ENCODE assay signal across 8 mouse cellular contexts in the genomic region with DNA sequence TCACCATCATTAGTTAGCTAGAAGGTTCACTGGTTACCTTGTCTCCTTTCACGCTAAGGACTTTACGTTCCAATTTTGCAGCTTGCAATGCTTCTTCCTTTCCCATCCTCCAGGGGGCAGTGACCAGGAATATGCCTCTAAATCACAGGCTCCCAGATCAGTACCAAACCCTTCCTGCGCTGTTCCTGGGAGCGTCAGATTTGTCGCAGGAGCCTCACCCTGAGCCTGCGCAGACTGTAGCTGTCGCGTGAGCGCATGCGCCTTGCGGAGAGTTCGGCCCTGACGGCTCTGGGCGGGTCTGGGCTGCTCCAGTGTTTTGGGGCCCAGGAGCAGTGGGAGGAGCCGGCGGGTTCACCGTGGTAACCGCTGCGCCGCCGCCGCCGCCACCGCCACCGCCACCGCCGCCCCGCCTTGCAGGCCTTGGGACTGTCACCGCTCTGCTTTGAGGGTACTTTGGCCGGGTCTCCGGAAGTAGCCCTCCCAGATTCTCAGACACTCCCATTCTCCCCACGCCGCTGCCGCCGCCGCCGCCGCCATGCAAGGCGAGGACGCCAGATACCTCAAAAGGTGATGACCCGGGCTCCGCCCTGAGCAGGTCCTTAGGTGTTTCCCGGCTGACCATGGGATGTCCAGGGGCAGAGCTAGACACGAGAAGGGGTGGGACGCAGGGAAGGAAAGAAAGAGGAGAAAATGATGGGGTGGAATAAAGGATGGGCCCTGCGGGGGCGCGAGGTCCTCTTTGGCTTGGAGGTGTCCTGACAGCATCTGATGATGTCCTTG. TPM values are rescaled to one million over a fixed set of nuclear protein-coding genes. Genes with fewer than 3 reads are reported as not detected.
DNase-seq lines count a peak whose midpoint lies in the region; ATAC-seq and TF ChIP-seq lines count a peak whose summit lies in the region.

Kifap3 (plus strand) TSS at position 248 of the 780 bp plus-strand sequence.

- peak; percentile 53 for TF ChIP-seq POLR2A in testis, adult 2 months (IDR thresholded peaks at IDR 0.05; ENCODE audit: control insufficient read depth, low read depth, low read length)

- WGBS in forebrain, embryonic 12.5 days = 2% methylated on average over 47 of the region's 48 CpGs
- WGBS in heart, postnatal 0 days = under 1% methylated on average over 46 of the region's 48 CpGs
- 1% methylated on average over 48 of the region's 48 CpGs for WGBS in liver, embryonic 16.5 days (ENCODE audit: insufficient replicate concordance)
- WGBS in neural tube, embryonic 13.5 days = under 1% methylated on average over 47 of the region's 48 CpGs

- ATAC-seq in forebrain, embryonic 12.5 days (ENCODE audit: low FRiP score) = peak; percentile 100
- peak; percentile 100 for ATAC-seq in heart, postnatal 0 days (ENCODE audit: insufficient read depth, low read depth)
- peak; percentile 100 for ATAC-seq in liver, embryonic 16.5 days (ENCODE audit: low read depth)
- ATAC-seq in neural tube, embryonic 13.5 days (ENCODE audit: low read depth) = peak; percentile 100

- H3K9ac ChIP-seq in forebrain, embryonic 12.5 days = peak within 1 kb of the TSS; percentile 79
- H3K9ac ChIP-seq in heart, postnatal 0 days (replicated peaks; ENCODE audit: low read depth, low read length) = peak within 1 kb of the TSS; percentile 67
- H3K9ac ChIP-seq in liver, embryonic 16.5 days (ENCODE audit: low read depth, low read length) = peak within 1 kb of the TSS; percentile 64
- H3K9ac ChIP-seq in neural tube, embryonic 13.5 days = peak within 1 kb of the TSS; percentile 91

- no peaks in the 10 kb centered on the region for H3K9me3 ChIP-seq in E14TG2a.4 (ENCODE audit: low read length)
- 0 out of 2 replicates have a peak, but pooled peaks cover 4% of the 10 kb centered on the region for H3K9me3 ChIP-seq in forebrain, embryonic 12.5 days
- no peaks in the 10 kb centered on the region for H3K9me3 ChIP-seq in heart, postnatal 0 days (replicated peaks; ENCODE audit: control insufficient read depth, low read length)
- no peaks in the 10 kb centered on the region for H3K9me3 ChIP-seq in liver, embryonic 16.5 days (replicated peaks; ENCODE audit: control insufficient read depth, low read length)
- peaks cover 7% of the 10 kb centered on the region for H3K9me3 ChIP-seq in neural tube, embryonic 13.5 days

- no peaks in the 10 kb centered on the region for H3K27me3 ChIP-seq in E14TG2a.4 (ENCODE audit: insufficient read depth, low read length)
- no peaks in the 10 kb centered on the region for H3K27me3 ChIP-seq in forebrain, embryonic 12.5 days
- H3K27me3 ChIP-seq in heart, postnatal 0 days (ENCODE audit: control insufficient read depth, insufficient read depth, low read length) = no peaks in the 10 kb centered on the region
- no peaks in the 10 kb centered on the region for H3K27me3 ChIP-seq in liver, embryonic 16.5 days (ENCODE audit: control insufficient read depth, insufficient read depth, low read depth, low read length)
- no peaks in the 10 kb centered on the region for H3K27me3 ChIP-seq in neural tube, embryonic 13.5 days
- no peaks in the 10 kb centered on the region for H3K27me3 ChIP-seq in testis, adult 2 months (ENCODE audit: control insufficient read depth, insufficient read depth, low read length)

- peak; percentile 70 for TF ChIP-seq CTCF in E14TG2a.4 (conservative IDR thresholded peaks at IDR 0.05; ENCODE audit: low read length)
- TF ChIP-seq CTCF in heart, postnatal 0 days (IDR thresholded peaks at IDR 0.05; ENCODE audit: low read depth) = peak; percentile 96
- TF ChIP-seq CTCF in testis, adult 2 months (IDR thresholded peaks at IDR 0.05; ENCODE audit: control insufficient read depth, insufficient read depth, insufficient replicate concordance, low read depth, low read length) = peak; percentile 51

- H3K4me1 ChIP-seq in E14TG2a.4 (replicated peaks; ENCODE audit: low read depth, low read length) = peaks cover 14% of the 10 kb centered on the region
- no peaks in the 10 kb centered on the region for H3K4me1 ChIP-seq in forebrain, embryonic 12.5 days
- H3K4me1 ChIP-seq in heart, postnatal 0 days (ENCODE audit: control insufficient read depth, insufficient read depth) = no peaks in the 10 kb centered on the region
- H3K4me1 ChIP-seq in liver, embryonic 16.5 days (ENCODE audit: control insufficient read depth, low read depth, low read length) = 0 out of 2 replicates have a peak, but pooled peaks cover 2% of the 10 kb centered on the region
- peaks cover 7% of the 10 kb centered on the region; the same call in 1 of the 2 replicates for H3K4me1 ChIP-seq in neural tube, embryonic 13.5 days (replicated peaks)
- H3K4me1 ChIP-seq in testis, adult 2 months (ENCODE audit: control insufficient read depth, insufficient read depth, low read length) = 0 out of 2 replicates have a peak, but pooled peaks cover 2% of the 10 kb centered on the region

- H3K27ac ChIP-seq in forebrain, embryonic 12.5 days = peak within 1 kb of the TSS; percentile 79
- H3K27ac ChIP-seq in heart, postnatal 0 days (ENCODE audit: low read depth) = no peak within 1 kb of the TSS
- H3K27ac ChIP-seq in liver, embryonic 16.5 days (ENCODE audit: low read length) = no peak within 1 kb of the TSS
- peak within 1 kb of the TSS; percentile 91 for H3K27ac ChIP-seq in neural tube, embryonic 13.5 days (replicated peaks)
- peak within 1 kb of the TSS; percentile 54 for H3K27ac ChIP-seq in testis, adult 2 months (ENCODE audit: control insufficient read depth, insufficient read depth, low read depth, low read length)

- peak within 1 kb of the TSS; percentile 67 for H3K4me2 ChIP-seq in forebrain, embryonic 12.5 days
- peak within 1 kb of the TSS; percentile 79 for H3K4me2 ChIP-seq in heart, postnatal 0 days (ENCODE audit: low read depth, low read length)
- peak within 1 kb of the TSS; percentile 84 for H3K4me2 ChIP-seq in liver, embryonic 16.5 days (ENCODE audit: low read depth, low read length)
- H3K4me2 ChIP-seq in neural tube, embryonic 13.5 days = peak within 1 kb of the TSS; percentile 62

- no peak for TF ChIP-seq EP300 in heart, postnatal 0 days (IDR thresholded peaks at IDR 0.05; ENCODE audit: low read depth)

- peak; percentile 92 for DNase-seq in c-Kit-positive CD71-positive TER-119-positive erythroid progenitor cells, embryonic 14.5 days (ENCODE audit: low spot score)
- DNase-seq in heart, postnatal 0 days (ENCODE audit: low spot score) = peak; percentile 99
- peak; percentile 98 to 99 for DNase-seq in kidney, postnatal 4 days

- no peaks in the 10 kb centered on the region for H3K36me3 ChIP-seq in E14TG2a.4 (ENCODE audit: insufficient read depth, low read length)
- H3K36me3 ChIP-seq in forebrain, embryonic 12.5 days (replicated peaks) = peaks cover 6% of the 10 kb centered on the region
- peaks cover 5% of the 10 kb centered on the region; the same call in 1 of the 2 replicates for H3K36me3 ChIP-seq in heart, postnatal 0 days (replicated peaks; ENCODE audit: control insufficient read depth, insufficient read depth, low read length)
- H3K36me3 ChIP-seq in liver, embryonic 16.5 days (ENCODE audit: control insufficient read depth, insufficient read depth) = no peaks in the 10 kb centered on the region
- peaks cover 6% of the 10 kb centered on the region for H3K36me3 ChIP-seq in neural tube, embryonic 13.5 days
- H3K36me3 ChIP-seq in testis, adult 2 months (ENCODE audit: control insufficient read depth, insufficient read depth, low read length) = no peaks in the 10 kb centered on the region

- H3K4me3 ChIP-seq in E14TG2a.4 (replicated peaks; ENCODE audit: low read length) = peak within 1 kb of the TSS; percentile 91
- peak within 1 kb of the TSS; percentile 74 for H3K4me3 ChIP-seq in forebrain, embryonic 12.5 days (replicated peaks)
- peak within 1 kb of the TSS; percentile 81 for H3K4me3 ChIP-seq in heart, postnatal 0 days (ENCODE audit: low read depth, low read length)
- H3K4me3 ChIP-seq in liver, embryonic 16.5 days (ENCODE audit: low read depth, low read length) = peak within 1 kb of the TSS; percentile 71
- H3K4me3 ChIP-seq in neural tube, embryonic 13.5 days = peak within 1 kb of the TSS; percentile 86
- H3K4me3 ChIP-seq in testis, adult 2 months (ENCODE audit: control insufficient read depth, low read depth, low read length) = peak within 1 kb of the TSS; percentile 96

RNA-seq across cellular contexts. Expression of gene Kifap3, which starts in this region (rescaled TPM):
- 54.6 and 57.8 TPM in 2 replicates for polyA plus RNA-seq in forebrain, embryonic 12.5 days (2016; fragmentation: Nextera tagmentation; extraction: Ambion mirVana)
- total RNA-seq in heart, postnatal 0 days (2014; rRNA removed; ENCODE audit: low replicate concordance) = 9.5 and 18.7 TPM in 2 replicates
- polyA plus RNA-seq in heart, postnatal 0 days (2015; fragmentation: Nextera tagmentation; extraction: Ambion mirVana) = 12.4 and 13.3 TPM in 2 replicates
- polyA plus RNA-seq in liver, embryonic 16.5 days (2015; fragmentation: Nextera tagmentation; extraction: Ambion mirVana) = 1.7 and 2.0 TPM in 2 replicates
- 105 and 108 TPM in 2 replicates for polyA plus RNA-seq in neural tube, embryonic 13.5 days (2015; fragmentation: Nextera tagmentation; extraction: Ambion mirVana)
- polyA plus RNA-seq in testis, adult 2 months (2012; rRNA removed) = 53.3 and 62.6 TPM in 2 replicates

Comparison
In these comparisons a context has a peak if more than half of its experiments do, and no peak if none do; other contexts are left out.
1. H3K27ac ChIP-seq: peak in forebrain, embryonic 12.5 days (single experiment), neural tube, embryonic 13.5 days (single experiment) and testis, adult 2 months (single experiment); none in heart, postnatal 0 days (single experiment) and liver, embryonic 16.5 days (single experiment).
2. Peak in every context shown above with its lines, with median percentiles within 50 percentile points of each other: H3K4me3 ChIP-seq, CTCF ChIP-seq, DNase-seq, ATAC-seq, H3K4me2 ChIP-seq and H3K9ac ChIP-seq.